Mouse (Mus musculus): ENCODE data around the gene Olfr920. TPM values are rescaled to one million over a fixed set of nuclear protein-coding genes. Genes with fewer than 3 reads are reported as not detected.

Gene Olfr920
- total and polyA plus RNA-seq, 3 experiments: 0.12 to 0.14 TPM; not detected in 1

GRCm38 (mm10) chr9:38718927-38719441, 33.1 kb upstream of the Olfr920 start:
- Histone ChIP-seq H3K4me3 (replicated peaks in 1 of 3; ENCODE audit: low read depth in 2 of 3, low read length in 2 of 3, poor library complexity in 1 of 3) (peak overlapping the region; percentile 61 to 77 (median 65)), H3K36me3 (replicated peaks in 1 of 2; ENCODE audit: control insufficient read depth in 1 of 2, insufficient read depth in 1 of 2, low read length in 1 of 2) (peaks cover 0 to 25% of the 10 kb centered on the region in 2 experiments), H3K9ac (ENCODE audit: insufficient read depth, low read depth) (peak overlapping the region; percentile 84), H3K9me3 (replicated peaks; ENCODE audit: low read length) (no peaks in the 10 kb centered on the region), H3K79me2 (replicated peaks; ENCODE audit: control insufficient read depth, extremely low read depth, insufficient read depth, poor library complexity, severe bottlenecking) (no peaks in the 10 kb centered on the region), H3K4me1 (ENCODE audit: control insufficient read depth in 1 of 2, insufficient read depth in 2 of 2) (peaks cover 0 to 13% of the 10 kb centered on the region in 2 experiments; a peak in 2 of 4 replicates), H3K27me3 (replicated peaks) (no peaks in the 10 kb centered on the region), H3K27ac (ENCODE audit: insufficient read depth, low read depth) (no peak overlapping the region), H3K4me2 (ENCODE audit: insufficient read depth, low read depth, poor library complexity, severe bottlenecking) (peak overlapping the region; percentile 94)
- TF ChIP-seq GABPA (IDR thresholded peaks at IDR 0.05; ENCODE audit: insufficient replicate concordance, low read depth, low read length) (no peak), RAD21 (IDR thresholded peaks at IDR 0.05; ENCODE audit: low read depth, low read length) (no peak), EP300 (IDR thresholded peaks at IDR 0.05; ENCODE audit: low read length) (0 out of 2 replicates have a peak, but pooled peaks have one; percentile 16)
- dilution Hi-C loops (cut with MboI; ENCODE audit: extremely low pct_ligation_motif_present, extremely low pct_unique_long_range_greater_than_20kb, low sequenced_read_pairs) (no loop called here), in situ Hi-C loops (cut with MboI; ENCODE audit: low pct_ligation_motif_present, low pct_unique_long_range_greater_than_20kb, low sequenced_read_pairs) (no loop called here)
- DNase-seq (ENCODE audit: extremely low read depth): peak; percentile 18

- dilution Hi-C loops (cut with MboI; ENCODE audit: extremely low pct_ligation_motif_present, extremely low pct_unique_long_range_greater_than_20kb, low sequenced_read_pairs): no loop called here
- TF ChIP-seq TCF12 (IDR thresholded peaks at IDR 0.05; ENCODE audit: low read depth, low read length) (no peak), JUND (conservative IDR thresholded peaks at IDR 0.05; ENCODE audit: low read depth, low read length) (no peak), RCOR1 (conservative IDR thresholded peaks at IDR 0.05; ENCODE audit: low read depth, low read length) (no peak), MAZ (IDR thresholded peaks at IDR 0.05; ENCODE audit: low read depth, low read length) (no peak), ZC3H11A (IDR thresholded peaks at IDR 0.05; ENCODE audit: low read depth, low read length) (no peak), BHLHE40 (IDR thresholded peaks at IDR 0.05; ENCODE audit: low read depth, low read length) (no peak), UBTF (IDR thresholded peaks at IDR 0.05; ENCODE audit: low read depth, low read length) (no peak), CHD1 (IDR thresholded peaks at IDR 0.05; ENCODE audit: low read depth, low read length) (no peak), MEF2A (IDR thresholded peaks at IDR 0.05; ENCODE audit: borderline replicate concordance, low read depth, low read length) (no peak), NELFE (IDR thresholded peaks at IDR 0.05; ENCODE audit: low read depth, low read length) (no peak)
- no peak overlapping the region for H3K4me3 ChIP-seq (replicated peaks in 1 of 3; ENCODE audit: low read depth in 2 of 3, low read length in 2 of 3, poor library complexity in 1 of 3)
- peaks cover 0 to 22% of the 10 kb centered on the region in 2 experiments; a peak in 3 of 4 replicates for H3K4me1 ChIP-seq (ENCODE audit: control insufficient read depth in 1 of 2, insufficient read depth in 2 of 2)
- H3K27me3 ChIP-seq (replicated peaks): no peaks in the 10 kb centered on the region
- no peak overlapping the region for H3K27ac ChIP-seq (ENCODE audit: insufficient read depth, low read depth)
- H3K36me3 ChIP-seq (replicated peaks in 1 of 2; ENCODE audit: control insufficient read depth in 1 of 2, insufficient read depth in 1 of 2, low read length in 1 of 2): peaks cover 4 to 60% of the 10 kb centered on the region in 2 experiments
- in situ Hi-C loops (cut with MboI; ENCODE audit: low pct_ligation_motif_present, low pct_unique_long_range_greater_than_20kb, low sequenced_read_pairs): no loop called here
- H3K9me3 ChIP-seq (replicated peaks; ENCODE audit: low read length): no peaks in the 10 kb centered on the region
- H3K4me2 ChIP-seq (ENCODE audit: insufficient read depth, low read depth, poor library complexity, severe bottlenecking): no peak overlapping the region
- H3K79me2 ChIP-seq (replicated peaks; ENCODE audit: control insufficient read depth, extremely low read depth, insufficient read depth, poor library complexity, severe bottlenecking): no peaks in the 10 kb centered on the region
- no peak overlapping the region for H3K9ac ChIP-seq (ENCODE audit: insufficient read depth, low read depth)
- DNase-seq (ENCODE audit: extremely low read depth): no peak
Observed at GRCm38 (mm10) chr9:38724044-38724443, 28.1 kb upstream of the Olfr920 start.

- Histone ChIP-seq H3K27me3 (replicated peaks) (no peaks in the 10 kb centered on the region), H3K4me3 (replicated peaks in 1 of 3; ENCODE audit: low read depth in 2 of 3, low read length in 2 of 3, poor library complexity in 1 of 3) (no peak overlapping the region), H3K36me3 (replicated peaks in 1 of 2; ENCODE audit: control insufficient read depth in 1 of 2, insufficient read depth in 1 of 2, low read length in 1 of 2) (peaks cover 4 to 57% of the 10 kb centered on the region in 2 experiments), H3K9me3 (replicated peaks; ENCODE audit: low read length) (no peaks in the 10 kb centered on the region), H3K4me2 (ENCODE audit: insufficient read depth, low read depth, poor library complexity, severe bottlenecking) (no peak overlapping the region), H3K79me2 (replicated peaks; ENCODE audit: control insufficient read depth, extremely low read depth, insufficient read depth, poor library complexity, severe bottlenecking) (no peaks in the 10 kb centered on the region), H3K4me1 (ENCODE audit: control insufficient read depth in 1 of 2, insufficient read depth in 2 of 2) (peaks cover 0 to 14% of the 10 kb centered on the region in 2 experiments; a peak in 3 of 4 replicates), H3K9ac (ENCODE audit: insufficient read depth, low read depth) (no peak overlapping the region), H3K27ac (ENCODE audit: insufficient read depth, low read depth) (no peak overlapping the region)
- in situ Hi-C loops (cut with MboI; ENCODE audit: low pct_ligation_motif_present, low pct_unique_long_range_greater_than_20kb, low sequenced_read_pairs) (no loop called here), dilution Hi-C loops (cut with MboI; ENCODE audit: extremely low pct_ligation_motif_present, extremely low pct_unique_long_range_greater_than_20kb, low sequenced_read_pairs) (no loop called here)
- DNase-seq (ENCODE audit: extremely low read depth): peak; percentile 74
- peak; percentile 89 for TF ChIP-seq MAFK (IDR thresholded peaks at IDR 0.05; ENCODE audit: insufficient replicate concordance, low read length)
- TF ChIP-seq TBP (conservative IDR thresholded peaks at IDR 0.05; ENCODE audit: low read depth, low read length): no peak
- no peak for TF ChIP-seq ELF1 (IDR thresholded peaks at IDR 0.05; ENCODE audit: low read depth, low read length)
- peak; percentile 93 for TF ChIP-seq EP300 (IDR thresholded peaks at IDR 0.05; ENCODE audit: low read length)
- 0 out of 2 replicates have a peak, but pooled peaks have one; percentile 46 for TF ChIP-seq MYC (IDR thresholded peaks at IDR 0.05; ENCODE audit: low read depth, low read length)
- no peak for TF ChIP-seq ZC3H11A (IDR thresholded peaks at IDR 0.05; ENCODE audit: low read depth, low read length)
- no peak for TF ChIP-seq NRF1 (IDR thresholded peaks at IDR 0.05; ENCODE audit: low read depth, low read length)
- TF ChIP-seq JUND (conservative IDR thresholded peaks at IDR 0.05; ENCODE audit: low read depth, low read length): peak; percentile 76; the same call in 1 of the 2 replicates
- TF ChIP-seq CHD1 (IDR thresholded peaks at IDR 0.05; ENCODE audit: low read depth, low read length): no peak
- no peak for TF ChIP-seq UBTF (IDR thresholded peaks at IDR 0.05; ENCODE audit: low read depth, low read length)
- TF ChIP-seq CHD2 (IDR thresholded peaks at IDR 0.05; ENCODE audit: low read length): no peak
- no peak for TF ChIP-seq MXI1 (IDR thresholded peaks at IDR 0.05; ENCODE audit: low read depth, low read length)
- TF ChIP-seq MAX (IDR thresholded peaks at IDR 0.05; ENCODE audit: low read length): no peak
- no peak for TF ChIP-seq ZKSCAN1 (IDR thresholded peaks at IDR 0.05; ENCODE audit: borderline replicate concordance, low read depth, low read length)
- no peak for TF ChIP-seq CTCF (conservative IDR thresholded peaks at IDR 0.05 in 1 of 2, IDR thresholded peaks at IDR 0.05 in 1 of 2; ENCODE audit: low read depth in 2 of 2, low read length in 2 of 2)
- TF ChIP-seq ZMIZ1 (IDR thresholded peaks at IDR 0.05; ENCODE audit: low read depth, low read length): no peak
- no peak for TF ChIP-seq NELFE (IDR thresholded peaks at IDR 0.05; ENCODE audit: low read depth, low read length)
Observed at GRCm38 (mm10) chr9:38728218-38728617, 23.9 kb upstream of the Olfr920 start.
